Mouse (Mus musculus) bone marrow macrophage, adult 2 months (primary cell): ENCODE results near the gene Tnfrsf25.

Source experiments
- CTCF ChIP-seq: IDR thresholded peaks from 2 replicates; pipeline ENCODE4 v1.5.1; 2012; ENCODE audit warnings: low read depth, mild to moderate bottlenecking, low read length, moderate library complexity
- POLR2A ChIP-seq: IDR thresholded peaks from 2 replicates; pipeline ENCODE4 v1.6.1; 2012; ENCODE audit warnings: mild to moderate bottlenecking, low read depth, low read length, borderline replicate concordance

DNA sequence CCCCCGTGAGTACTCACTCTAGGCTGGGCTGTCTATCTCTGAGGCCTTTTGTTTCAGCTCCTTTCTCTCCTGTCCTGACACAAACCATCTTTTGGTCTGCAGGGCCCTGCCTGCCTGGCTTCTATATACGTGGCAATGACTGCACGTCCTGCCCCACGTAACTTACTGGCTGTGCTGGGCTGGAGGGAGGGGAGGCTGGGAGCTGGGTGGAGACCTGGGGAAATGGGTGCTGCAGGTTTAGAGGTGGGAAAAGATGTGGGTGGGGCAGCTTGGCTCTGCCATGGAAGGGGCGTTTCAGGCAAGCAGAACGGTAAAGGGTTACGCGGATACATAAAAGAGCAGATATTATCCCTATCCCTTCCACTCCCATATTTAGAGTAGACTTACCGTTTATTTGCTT, 1.8 kb downstream of the Tnfrsf25 start:
- TF ChIP-seq POLR2A (no peak), CTCF (no peak)
